Mouse (Mus musculus): ENCODE measurements around the gene Cox10. TPM values are rescaled to one million over a fixed set of nuclear protein-coding genes. Genes with fewer than 3 reads are reported as not detected.

Gene Cox10
- polyA plus RNA-seq, 1 experiment from 2014 or later, result 30.9 TPM

DNA sequence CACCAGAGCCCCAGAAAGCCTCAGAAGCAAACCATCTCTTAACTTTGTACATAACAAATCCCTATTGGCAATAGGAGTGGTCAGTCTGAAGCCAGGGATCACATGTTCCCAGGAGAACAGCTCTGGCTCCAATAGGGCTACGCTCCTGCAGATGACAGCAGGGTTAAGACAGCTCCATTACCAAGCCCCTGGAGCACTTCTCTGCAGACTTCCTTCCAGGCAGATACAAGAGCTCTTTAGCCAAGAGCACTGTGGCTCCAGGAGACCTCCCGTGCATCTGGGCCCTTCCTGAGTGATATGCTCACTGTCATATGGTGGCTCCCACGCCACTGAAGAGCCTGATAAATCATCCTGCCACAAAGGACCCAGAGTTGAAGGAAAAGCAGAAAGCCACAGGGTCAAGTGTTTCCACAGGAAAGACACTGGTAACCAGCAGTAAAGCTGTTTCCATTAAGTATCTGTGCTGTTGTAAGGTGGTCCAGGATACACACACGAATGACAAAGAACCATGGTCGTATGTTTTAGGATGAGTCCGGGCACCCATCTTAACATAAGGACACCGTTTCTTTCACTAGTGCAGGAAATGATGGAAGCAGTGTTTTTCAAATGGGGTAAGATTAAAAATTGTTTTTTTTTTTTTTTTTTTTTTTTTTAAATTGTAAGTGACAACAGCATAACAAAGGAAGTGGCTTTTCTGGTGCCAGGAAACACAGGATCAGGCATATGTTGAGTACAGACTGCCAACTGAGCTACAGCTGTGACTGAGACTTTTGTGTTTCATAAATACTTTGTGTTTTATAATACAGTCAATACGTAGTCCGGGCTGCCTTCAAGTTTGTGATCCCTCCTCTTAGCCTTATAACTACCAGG is 90.0 kb downstream of the Cox10 start:
- WGBS, result 61% methylated on average over 9 of the region's 9 CpGs
- no peaks in the 10 kb centered on the region for H3K27me3 ChIP-seq (ENCODE audit: insufficient read depth, low read length)
- 0 out of 2 replicates have a peak, but pooled peaks cover 10% of the 10 kb centered on the region for H3K4me1 ChIP-seq (ENCODE audit: insufficient read depth, low read length)
- no peaks in the 10 kb centered on the region for H3K9me3 ChIP-seq (ENCODE audit: low read length)
- H3K4me2 ChIP-seq (replicated peaks; ENCODE audit: low read depth, low read length), result no peak overlapping the region
- peak overlapping the region; percentile 60; the same call in 1 of the 2 replicates for H3K27ac ChIP-seq (ENCODE audit: low read length)
- H3K36me3 ChIP-seq (ENCODE audit: insufficient read depth, low read length), result no peaks in the 10 kb centered on the region; the same call in 1 of the 2 replicates
- H3K9ac ChIP-seq (replicated peaks; ENCODE audit: low read length), result no peak overlapping the region
- ATAC-seq (ENCODE audit: low FRiP score, low TSS enrichment), result peak; percentile 61
- no peak overlapping the region for H3K4me3 ChIP-seq (ENCODE audit: low read length)

GRCm38 (mm10) chr11:63988031-63988665 is 91.1 kb downstream of the Cox10 start:
- Histone ChIP-seq H3K27me3 (ENCODE audit: insufficient read depth, low read length) (no peaks in the 10 kb centered on the region), H3K9me3 (ENCODE audit: low read length) (no peaks in the 10 kb centered on the region), H3K9ac (replicated peaks; ENCODE audit: low read length) (no peak overlapping the region), H3K4me1 (ENCODE audit: insufficient read depth, low read length) (0 out of 2 replicates have a peak, but pooled peaks cover 10% of the 10 kb centered on the region), H3K36me3 (ENCODE audit: insufficient read depth, low read length) (no peaks in the 10 kb centered on the region), H3K27ac (ENCODE audit: low read length) (no peak overlapping the region), H3K4me3 (ENCODE audit: low read length) (no peak overlapping the region), H3K4me2 (replicated peaks; ENCODE audit: low read depth, low read length) (no peak overlapping the region)
- WGBS, result 60% methylated on average over 3 of the region's 3 CpGs
- ATAC-seq (ENCODE audit: low FRiP score, low TSS enrichment), result no peak

GRCm38 (mm10) chr11:63986710-63987109 is 92.6 kb downstream of the Cox10 start:
- 0 out of 2 replicates have a peak, but pooled peaks cover 10% of the 10 kb centered on the region for H3K4me1 ChIP-seq (ENCODE audit: insufficient read depth, low read length)
- H3K27me3 ChIP-seq (ENCODE audit: insufficient read depth, low read length), result no peaks in the 10 kb centered on the region
- 81% methylated on average over 4 of the region's 4 CpGs for WGBS
- H3K4me3 ChIP-seq (ENCODE audit: low read length), result no peak overlapping the region
- H3K27ac ChIP-seq (ENCODE audit: low read length), result no peak overlapping the region
- H3K4me2 ChIP-seq (replicated peaks; ENCODE audit: low read depth, low read length), result no peak overlapping the region
- no peak for ATAC-seq (ENCODE audit: low FRiP score, low TSS enrichment)
- H3K36me3 ChIP-seq (ENCODE audit: insufficient read depth, low read length), result no peaks in the 10 kb centered on the region
- H3K9me3 ChIP-seq (ENCODE audit: low read length), result no peaks in the 10 kb centered on the region
- no peak overlapping the region for H3K9ac ChIP-seq (replicated peaks; ENCODE audit: low read length)

- H3K27ac ChIP-seq (ENCODE audit: low read length), result no peak overlapping the region
- H3K27me3 ChIP-seq (ENCODE audit: insufficient read depth, low read length), result no peaks in the 10 kb centered on the region
- no peaks in the 10 kb centered on the region for H3K36me3 ChIP-seq (ENCODE audit: insufficient read depth, low read length)
- no peak overlapping the region for H3K4me2 ChIP-seq (replicated peaks; ENCODE audit: low read depth, low read length)
- no peak overlapping the region for H3K9ac ChIP-seq (replicated peaks; ENCODE audit: low read length)
- 74% methylated on average over 6 of the region's 6 CpGs for WGBS
- ATAC-seq (ENCODE audit: low FRiP score, low TSS enrichment), result no peak
- 0 out of 2 replicates have a peak, but pooled peaks cover 10% of the 10 kb centered on the region for H3K4me1 ChIP-seq (ENCODE audit: insufficient read depth, low read length)
- no peak overlapping the region for H3K4me3 ChIP-seq (ENCODE audit: low read length)
- no peaks in the 10 kb centered on the region for H3K9me3 ChIP-seq (ENCODE audit: low read length)
Measured at GRCm38 (mm10) chr11:63985481-63985880, 93.8 kb downstream of the Cox10 start.

DNA sequence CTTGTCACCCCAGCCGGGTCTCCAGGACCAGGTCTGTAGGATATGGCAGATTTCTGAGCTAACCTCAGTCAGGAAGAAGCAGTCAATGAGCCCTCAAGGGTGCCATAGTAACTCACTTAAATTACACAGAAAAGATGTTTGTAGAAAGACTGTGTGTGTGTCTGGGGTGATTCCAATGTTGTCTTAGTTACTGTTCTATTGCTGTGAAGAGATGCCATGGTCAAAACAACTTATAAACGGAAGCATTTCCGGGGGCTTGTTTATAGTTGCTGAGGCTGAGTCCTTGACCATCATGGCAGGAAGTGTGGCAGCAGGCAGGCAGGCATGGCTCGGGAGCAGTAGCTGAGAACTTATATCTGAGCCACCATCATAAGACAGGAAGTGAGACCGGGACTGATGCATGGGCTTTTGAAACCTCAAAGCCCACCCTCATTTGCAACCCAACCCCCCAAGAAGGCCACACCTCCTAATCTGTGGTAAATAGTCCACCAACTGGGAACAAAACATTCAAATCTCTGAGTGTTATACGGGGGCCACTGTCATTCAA is 94.6 kb downstream of the Cox10 start:
- H3K27me3 ChIP-seq (ENCODE audit: insufficient read depth, low read length), result no peaks in the 10 kb centered on the region
- 69% methylated on average over 6 of the region's 6 CpGs for WGBS
- H3K36me3 ChIP-seq (ENCODE audit: insufficient read depth, low read length), result no peaks in the 10 kb centered on the region
- H3K4me3 ChIP-seq (ENCODE audit: low read length), result no peak overlapping the region
- no peak overlapping the region for H3K27ac ChIP-seq (ENCODE audit: low read length)
- no peak for ATAC-seq (ENCODE audit: low FRiP score, low TSS enrichment)
- H3K4me2 ChIP-seq (replicated peaks; ENCODE audit: low read depth, low read length), result no peak overlapping the region
- no peaks in the 10 kb centered on the region for H3K9me3 ChIP-seq (ENCODE audit: low read length)
- 0 out of 2 replicates have a peak, but pooled peaks cover 10% of the 10 kb centered on the region for H3K4me1 ChIP-seq (ENCODE audit: insufficient read depth, low read length)
- no peak overlapping the region for H3K9ac ChIP-seq (replicated peaks; ENCODE audit: low read length)

GRCm38 (mm10) chr11:63977741-63978140 is 101.5 kb downstream of the Cox10 start:
- Histone ChIP-seq H3K9ac (replicated peaks; ENCODE audit: low read length) (no peak overlapping the region), H3K4me3 (ENCODE audit: low read length) (no peak overlapping the region), H3K9me3 (ENCODE audit: low read length) (no peaks in the 10 kb centered on the region), H3K4me1 (ENCODE audit: insufficient read depth, low read length) (no peaks in the 10 kb centered on the region), H3K36me3 (ENCODE audit: insufficient read depth, low read length) (0 out of 2 replicates have a peak, but pooled peaks cover 6% of the 10 kb centered on the region), H3K27me3 (ENCODE audit: insufficient read depth, low read length) (no peaks in the 10 kb centered on the region), H3K27ac (ENCODE audit: low read length) (no peak overlapping the region), H3K4me2 (replicated peaks; ENCODE audit: low read depth, low read length) (no peak overlapping the region)
- WGBS, result 65% methylated on average over 2 of the region's 2 CpGs
- no peak for ATAC-seq (ENCODE audit: low FRiP score, low TSS enrichment)

DNA sequence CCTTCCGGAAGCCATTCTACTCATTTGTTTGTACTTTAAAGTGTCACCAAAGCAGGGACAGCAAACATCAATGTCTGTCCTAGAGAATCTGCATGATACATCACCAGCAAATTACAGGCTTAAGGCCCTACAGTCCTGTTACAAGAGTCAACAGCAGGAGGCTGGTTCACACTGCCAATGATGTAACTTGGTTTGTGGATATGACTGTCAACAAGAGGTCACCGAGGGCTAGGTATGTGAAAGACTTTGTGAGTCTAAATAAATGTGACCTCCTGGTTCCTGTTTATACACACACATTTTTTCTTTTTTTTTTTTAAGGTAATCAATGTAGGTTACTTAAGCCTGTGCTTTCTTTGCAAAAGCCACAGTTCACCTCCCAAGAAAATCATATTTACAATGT is 102.5 kb downstream of the Cox10 start:
- Histone ChIP-seq H3K4me1 (ENCODE audit: insufficient read depth, low read length) (no peaks in the 10 kb centered on the region), H3K36me3 (ENCODE audit: insufficient read depth, low read length) (0 out of 2 replicates have a peak, but pooled peaks cover 6% of the 10 kb centered on the region), H3K4me2 (replicated peaks; ENCODE audit: low read depth, low read length) (no peak overlapping the region), H3K9me3 (ENCODE audit: low read length) (no peaks in the 10 kb centered on the region), H3K27ac (ENCODE audit: low read length) (no peak overlapping the region), H3K27me3 (ENCODE audit: insufficient read depth, low read length) (no peaks in the 10 kb centered on the region), H3K9ac (replicated peaks; ENCODE audit: low read length) (no peak overlapping the region), H3K4me3 (ENCODE audit: low read length) (no peak overlapping the region)
- WGBS, result 93% methylated on average over 2 of the region's 2 CpGs
- no peak for ATAC-seq (ENCODE audit: low FRiP score, low TSS enrichment)

- Histone ChIP-seq H3K27me3 (ENCODE audit: insufficient read depth, low read length) (no peaks in the 10 kb centered on the region), H3K4me2 (replicated peaks; ENCODE audit: low read depth, low read length) (no peak overlapping the region), H3K27ac (ENCODE audit: low read length) (no peak overlapping the region), H3K4me3 (ENCODE audit: low read length) (no peak overlapping the region), H3K9ac (replicated peaks; ENCODE audit: low read length) (no peak overlapping the region), H3K4me1 (ENCODE audit: insufficient read depth, low read length) (0 out of 2 replicates have a peak, but pooled peaks cover 7% of the 10 kb centered on the region), H3K9me3 (ENCODE audit: low read length) (no peaks in the 10 kb centered on the region), H3K36me3 (ENCODE audit: insufficient read depth, low read length) (0 out of 2 replicates have a peak, but pooled peaks cover 6% of the 10 kb centered on the region)
- ATAC-seq (ENCODE audit: low FRiP score, low TSS enrichment), result no peak
- WGBS, result 70% methylated on average over 13 of the region's 13 CpGs
Measured at GRCm38 (mm10) chr11:63975260-63975899, 103.9 kb downstream of the Cox10 start.

DNA sequence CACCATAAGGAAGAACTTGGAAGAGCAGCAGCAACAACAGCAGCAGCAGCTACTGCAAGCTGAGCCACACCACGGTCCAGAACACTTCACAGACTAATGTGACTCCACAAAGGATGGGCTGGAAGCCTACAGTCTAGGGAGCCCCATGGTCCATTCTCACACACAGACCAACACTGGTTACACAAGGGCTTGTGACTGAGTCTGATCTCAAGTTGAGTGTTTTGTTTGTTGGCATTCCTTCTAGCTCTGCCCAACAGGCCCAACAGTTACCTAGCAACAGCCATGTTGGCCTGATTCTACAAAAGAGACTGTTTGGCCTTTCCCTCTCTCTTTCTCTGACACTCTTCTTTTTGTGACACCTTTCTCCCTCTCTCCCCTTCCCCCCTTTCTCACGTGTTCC is 105.3 kb downstream of the Cox10 start:
- Histone ChIP-seq H3K4me3 (ENCODE audit: low read length) (no peak overlapping the region), H3K4me2 (replicated peaks; ENCODE audit: low read depth, low read length) (no peak overlapping the region), H3K9me3 (ENCODE audit: low read length) (no peaks in the 10 kb centered on the region), H3K27me3 (ENCODE audit: insufficient read depth, low read length) (no peaks in the 10 kb centered on the region), H3K4me1 (ENCODE audit: insufficient read depth, low read length) (peaks cover 18% of the 10 kb centered on the region; the same call in 1 of the 2 replicates), H3K27ac (ENCODE audit: low read length) (no peak overlapping the region), H3K36me3 (ENCODE audit: insufficient read depth, low read length) (0 out of 2 replicates have a peak, but pooled peaks cover 6% of the 10 kb centered on the region), H3K9ac (replicated peaks; ENCODE audit: low read length) (no peak overlapping the region)
- no peak for ATAC-seq (ENCODE audit: low FRiP score, low TSS enrichment)
- WGBS, result 90% methylated on average over 2 of the region's 2 CpGs
